Mouse (Mus musculus) E14TG2a.4 (cell line): ENCODE results near the gene Klhl5.

Experiments used
- H3K27me3 ChIP-seq: 2 replicates; pipeline ENCODE4 v1.6.1; 2014; ENCODE audit warnings: low read length, control low read depth; ENCODE audit not compliant: insufficient read depth
- H3K36me3 ChIP-seq: 2 replicates; pipeline ENCODE4 v1.6.1; 2014; ENCODE audit warnings: low read length, control low read depth; ENCODE audit not compliant: insufficient read depth
- H3K4me1 ChIP-seq: replicated peaks from 2 replicates; pipeline ENCODE4 v1.6.1; 2014; ENCODE audit warnings: low read depth, low read length, control low read depth
- H3K4me3 ChIP-seq: replicated peaks from 2 replicates; pipeline ENCODE4 v1.5.1; 2014; ENCODE audit warnings: mild to moderate bottlenecking, low read length
- H3K9me3 ChIP-seq: 2 replicates; pipeline ENCODE4 v1.6.1; 2014; ENCODE audit warnings: low read length, control low read depth
- CTCF ChIP-seq: conservative IDR thresholded peaks from 2 replicates; pipeline ENCODE4 v1.5.1; 2014; ENCODE audit warnings: low read length
- NANOG ChIP-seq: IDR thresholded peaks from 2 replicates; pipeline ENCODE4 v1.6.1; 2014; ENCODE audit warnings: borderline replicate concordance, low read length, mixed read lengths
- POU5F1 ChIP-seq: IDR thresholded peaks from 2 replicates; pipeline ENCODE4 v1.6.1; 2014; ENCODE audit warnings: low read length, borderline replicate concordance

The Klhl5 gene

DNA sequence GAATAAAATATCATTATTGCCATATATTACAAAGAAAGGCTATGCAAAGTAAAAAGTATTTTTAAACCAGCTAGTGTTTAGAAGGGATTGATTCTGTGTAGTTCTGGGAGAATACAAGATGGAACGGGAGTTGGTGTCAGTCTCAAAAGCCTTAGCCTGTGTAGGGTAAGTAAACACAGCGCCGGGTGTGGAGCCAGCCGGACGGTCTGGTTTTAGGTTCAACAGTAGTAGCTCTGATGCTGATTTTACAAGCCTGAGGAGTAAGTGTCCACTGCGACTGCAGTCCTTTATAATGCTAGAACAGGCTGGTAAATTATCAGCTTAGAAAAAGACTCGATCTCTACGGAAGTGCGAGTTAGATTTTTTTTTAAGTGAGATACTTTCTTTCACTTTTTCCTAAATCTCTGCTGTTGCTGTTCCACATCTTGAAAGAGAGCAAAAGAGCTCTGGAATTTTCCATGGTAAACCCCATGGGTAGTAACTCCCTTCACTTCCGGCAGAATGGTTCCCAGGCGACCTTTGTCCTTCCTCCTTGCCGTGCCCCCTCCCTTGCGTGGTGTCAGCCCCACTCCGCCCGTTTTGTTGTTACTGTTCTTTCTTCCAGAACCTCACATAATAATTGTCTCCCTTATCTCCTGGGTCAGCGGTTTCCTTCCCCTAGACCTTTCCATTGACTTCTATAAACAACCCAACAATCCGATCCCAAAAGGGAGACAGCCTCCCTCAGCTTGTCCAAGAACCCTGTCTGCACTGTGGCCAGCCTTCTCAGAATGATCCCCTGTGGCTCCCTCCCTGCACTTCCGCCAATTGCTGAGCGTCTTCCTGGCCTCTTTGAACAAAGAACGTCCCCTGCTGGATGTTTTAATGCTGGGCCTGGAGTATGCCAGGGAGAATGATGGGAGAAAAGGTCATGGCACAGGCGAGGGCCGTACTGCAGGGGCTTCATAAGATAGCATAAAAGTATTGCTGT, 50.4 kb downstream of the Klhl5 start:
- H3K27me3 ChIP-seq, result peaks cover 2% of the 10 kb centered on the region; the same call in 1 of the 2 replicates
- no peaks in the 10 kb centered on the region for H3K36me3 ChIP-seq
- no peaks in the 10 kb centered on the region for H3K9me3 ChIP-seq
- H3K4me3 ChIP-seq, result peak overlapping the region; percentile 20; the same call in 1 of the 2 replicates
- H3K4me1 ChIP-seq, result peaks cover 17% of the 10 kb centered on the region
- TF ChIP-seq NANOG, result no peak

GRCm38 (mm10) chr5:65158696-65159305, 51.5 kb downstream of the Klhl5 start:
- Histone ChIP-seq H3K4me1 (peaks cover 21% of the 10 kb centered on the region), H3K36me3 (no peaks in the 10 kb centered on the region), H3K4me3 (no peak overlapping the region), H3K27me3 (peaks cover 2% of the 10 kb centered on the region; the same call in 1 of the 2 replicates), H3K9me3 (no peaks in the 10 kb centered on the region)
- TF ChIP-seq CTCF (no peak), POU5F1 (no peak)

DNA sequence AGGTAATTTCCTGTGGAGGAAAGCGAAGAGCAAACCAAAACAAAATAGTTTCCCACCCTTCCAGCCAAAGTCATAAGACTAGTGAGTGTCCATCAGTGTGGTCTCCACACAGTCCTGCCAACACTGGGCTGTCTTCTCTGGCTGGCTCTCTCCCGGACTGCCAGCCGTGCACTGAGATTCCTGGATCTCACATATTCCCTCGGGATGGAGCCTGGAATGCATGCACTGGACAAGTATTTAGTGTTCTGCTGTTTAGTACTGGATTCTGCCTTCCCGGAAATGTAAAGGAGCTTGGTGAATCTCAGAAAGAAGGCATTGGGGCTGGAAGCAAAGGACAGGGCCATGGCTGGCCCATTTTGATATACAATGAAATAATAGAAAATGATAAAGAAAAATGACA, 55.7 kb downstream of the Klhl5 start:
- H3K27me3 ChIP-seq, result no peaks in the 10 kb centered on the region
- H3K9me3 ChIP-seq, result no peaks in the 10 kb centered on the region
- peaks cover 27% of the 10 kb centered on the region for H3K4me1 ChIP-seq
- no peaks in the 10 kb centered on the region for H3K36me3 ChIP-seq
- TF ChIP-seq POU5F1 (no peak), CTCF (no peak), NANOG (no peak)
- no peak overlapping the region for H3K4me3 ChIP-seq

GRCm38 (mm10) chr5:65163489-65164092, 56.3 kb downstream of the Klhl5 start:
- no peak for TF ChIP-seq POU5F1
- TF ChIP-seq NANOG, result no peak
- TF ChIP-seq CTCF, result no peak
- no peaks in the 10 kb centered on the region for H3K27me3 ChIP-seq
- H3K4me1 ChIP-seq, result peaks cover 21% of the 10 kb centered on the region
- no peaks in the 10 kb centered on the region for H3K36me3 ChIP-seq
- H3K9me3 ChIP-seq, result no peaks in the 10 kb centered on the region
- no peak overlapping the region for H3K4me3 ChIP-seq

DNA sequence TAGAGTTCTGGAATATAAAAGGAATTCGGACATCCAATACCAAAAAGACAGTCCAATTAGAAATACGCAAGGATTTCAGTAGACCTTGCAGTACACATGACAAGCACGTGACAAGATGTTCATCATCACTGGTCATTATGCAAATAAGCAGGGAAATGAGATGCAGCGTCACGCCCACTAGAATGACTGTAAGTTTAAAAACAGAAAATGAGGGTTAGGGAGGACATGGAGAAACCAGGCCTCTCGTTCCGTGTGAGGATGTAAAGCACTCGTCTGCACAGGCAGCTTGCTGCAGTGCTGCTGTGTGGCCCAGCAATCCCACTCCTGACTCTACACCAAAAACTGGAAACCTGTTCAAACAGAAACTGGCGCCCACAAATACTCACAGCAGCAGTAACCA, 62.9 kb downstream of the Klhl5 start:
- Histone ChIP-seq H3K4me3 (no peak overlapping the region), H3K9me3 (no peaks in the 10 kb centered on the region), H3K36me3 (no peaks in the 10 kb centered on the region), H3K27me3 (no peaks in the 10 kb centered on the region), H3K4me1 (peaks cover 18% of the 10 kb centered on the region)
- TF ChIP-seq CTCF (no peak), NANOG (no peak), POU5F1 (no peak)

DNA sequence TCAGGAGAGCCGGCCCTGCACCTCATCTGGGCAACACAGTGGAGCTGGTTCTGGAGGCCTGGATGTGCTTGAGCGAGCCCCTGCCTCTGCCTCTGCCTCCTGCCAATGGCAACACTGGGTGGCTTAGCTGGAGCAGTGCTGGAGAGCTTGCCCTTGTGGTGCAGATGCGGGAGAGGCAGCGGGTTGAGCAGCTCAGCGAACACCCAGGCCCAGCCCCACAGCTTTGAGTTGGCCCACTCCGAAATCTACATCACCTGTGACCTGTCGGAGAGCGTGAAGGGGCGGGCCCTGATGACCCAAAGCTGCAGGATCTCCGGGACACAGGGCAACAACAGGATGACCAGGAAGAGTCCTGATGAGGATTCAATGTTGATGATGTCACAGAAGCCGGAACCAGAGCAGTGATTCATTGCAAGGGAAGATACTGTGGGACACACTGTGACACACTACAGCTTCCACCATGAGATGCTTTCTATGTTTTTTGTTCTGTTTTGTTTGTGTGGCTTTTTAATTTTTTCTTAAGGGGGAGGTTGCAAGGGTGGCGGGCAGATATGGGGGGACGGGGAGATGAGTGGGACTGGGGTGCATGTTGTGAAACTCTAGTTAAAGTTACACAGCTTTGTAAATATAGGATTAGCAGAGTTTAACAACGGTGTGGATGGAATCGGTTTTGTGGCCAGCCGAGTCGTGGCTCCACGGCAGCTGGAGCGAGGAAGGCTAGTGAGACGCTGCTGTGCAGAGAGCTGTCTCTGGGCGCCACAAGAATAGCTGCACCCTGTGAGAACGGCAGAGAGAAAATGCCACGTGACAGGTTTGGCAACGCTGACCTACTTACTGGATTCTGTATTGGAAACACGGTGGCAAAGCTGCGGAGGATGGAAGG, 67.9 kb downstream of the Klhl5 start:
- Histone ChIP-seq H3K4me3 (peak overlapping the region; percentile 61), H3K9me3 (no peaks in the 10 kb centered on the region), H3K27me3 (peaks cover 6% of the 10 kb centered on the region; the same call in 1 of the 2 replicates), H3K36me3 (no peaks in the 10 kb centered on the region), H3K4me1 (peaks cover 15% of the 10 kb centered on the region)
- no peak for TF ChIP-seq CTCF
- TF ChIP-seq POU5F1, result no peak
- no peak for TF ChIP-seq NANOG

DNA sequence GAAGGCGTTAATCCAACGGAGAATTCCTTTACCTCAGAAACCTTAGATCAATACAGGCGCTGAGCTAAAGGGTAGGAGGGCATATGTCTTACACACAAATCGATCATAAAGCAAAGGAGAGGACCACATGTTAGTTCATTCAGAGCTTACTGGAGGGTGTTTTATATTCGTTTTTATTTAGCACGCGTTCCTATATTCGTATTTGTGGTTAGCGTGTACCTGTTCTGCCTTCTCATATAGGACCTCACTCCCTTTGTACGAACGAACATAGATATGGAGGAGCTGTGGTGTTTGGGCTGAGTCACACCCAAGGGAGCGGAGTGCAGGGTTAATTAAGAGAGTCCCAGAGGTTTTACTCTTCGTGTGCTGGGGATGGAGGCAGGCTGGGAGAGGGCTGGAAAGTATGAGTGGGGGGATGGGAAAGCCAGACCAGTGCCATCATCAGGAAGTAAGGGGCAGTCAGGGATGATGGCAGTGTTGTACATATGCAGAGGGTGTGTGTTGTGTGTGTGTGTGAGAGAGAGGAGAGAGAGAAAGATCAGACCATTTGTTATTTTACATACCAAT, 68.7 kb downstream of the Klhl5 start:
- TF ChIP-seq NANOG, result no peak
- TF ChIP-seq CTCF, result no peak
- TF ChIP-seq POU5F1, result no peak
- H3K36me3 ChIP-seq, result no peaks in the 10 kb centered on the region
- peaks cover 6% of the 10 kb centered on the region; the same call in 1 of the 2 replicates for H3K27me3 ChIP-seq
- no peaks in the 10 kb centered on the region for H3K9me3 ChIP-seq
- H3K4me3 ChIP-seq, result peak overlapping the region; percentile 61; the same call in 1 of the 2 replicates
- peaks cover 15% of the 10 kb centered on the region for H3K4me1 ChIP-seq
